Mouse (Mus musculus) liver, embryonic 15.5 days (tissue): ENCODE measurements at regions not wholly inside any gene's neighbourhood (a gene's known extent, or its start where the extent isn't known, plus 50 kb on each side); places are given as distances from the start of the nearest gene placed in this dataset.

ENCODE experiments used
- ATAC-seq: fragments of 200-750 bp; cut with Nextera tagmentation; 2 replicates; pipeline ENCODE4 v1.8.0; 2017; ENCODE audit warnings: moderate number of reproducible peaks, mild to moderate bottlenecking, moderate library complexity; ENCODE audit not compliant: insufficient read depth
- H3K27ac ChIP-seq: fragments of 300-500 bp; sonication (generic); replicated peaks from 2 replicates; pipeline ENCODE4 v1.5.1; 2015; ENCODE audit warnings: mild to moderate bottlenecking, inconsistent platforms
- H3K27me3 ChIP-seq: fragments of 300-500 bp; sonication (generic); 2 replicates; pipeline ENCODE4 v1.6.1; 2015; ENCODE audit warnings: mild to moderate bottlenecking, inconsistent platforms
- H3K36me3 ChIP-seq: fragments of 300-500 bp; sonication (generic); replicated peaks from 2 replicates; pipeline ENCODE4 v1.6.1; 2015; ENCODE audit warnings: moderate library complexity, mild to moderate bottlenecking, inconsistent platforms
- H3K4me1 ChIP-seq: fragments of 300-500 bp; sonication (generic); replicated peaks from 2 replicates; pipeline ENCODE4 v1.6.1; 2015; ENCODE audit warnings: inconsistent platforms
- H3K4me2 ChIP-seq: fragments of 300-500 bp; sonication (generic); 2 replicates; pipeline ENCODE4 v1.6.1; 2015; ENCODE audit warnings: moderate library complexity, mild to moderate bottlenecking, inconsistent platforms
- H3K4me3 ChIP-seq: fragments of 300-500 bp; sonication (generic); replicated peaks from 2 replicates; pipeline ENCODE4 v1.5.1; 2015; ENCODE audit warnings: mild to moderate bottlenecking, inconsistent platforms
- H3K9ac ChIP-seq: fragments of 300-500 bp; sonication (generic); 2 replicates; pipeline ENCODE4 v1.6.1; 2015; ENCODE audit warnings: moderate library complexity, mild to moderate bottlenecking, inconsistent platforms
- H3K9me3 ChIP-seq: fragments of 300-500 bp; sonication (generic); replicated peaks from 2 replicates; pipeline ENCODE4 v1.6.1; 2016; ENCODE audit warnings: inconsistent platforms
- WGBS: fragments of 180-500 bp; shearing (Covaris S2); methylation state at CpG from one replicate; pipeline ENCODE4 v1.1.7; 2015; ENCODE audit warnings: mixed read lengths; ENCODE audit not compliant: insufficient replicate concordance; 5-methylcytosine and 5-hydroxymethylcytosine counted together

- no peak overlapping the region for H3K9ac ChIP-seq
- H3K36me3 ChIP-seq: no peaks in the 10 kb centered on the region
- no peak overlapping the region for H3K4me2 ChIP-seq
- H3K4me3 ChIP-seq: no peak overlapping the region
- no peak overlapping the region for H3K27ac ChIP-seq
- 39% methylated on average over 9 of the region's 9 CpGs for WGBS
- no peak for ATAC-seq
- H3K4me1 ChIP-seq: no peaks in the 10 kb centered on the region
- H3K9me3 ChIP-seq: no peaks in the 10 kb centered on the region
- H3K27me3 ChIP-seq: no peaks in the 10 kb centered on the region
These were observed 238.4 kb downstream of the Cxcl12 start for GRCm38 (mm10) chr6:117406757-117407156.

GRCm38 (mm10) chr6:117407206-117407858, 239.0 kb downstream of the Cxcl12 start:
- WGBS: 57% methylated on average over 15 of the region's 15 CpGs
- Histone ChIP-seq H3K4me3 (no peak overlapping the region), H3K9ac (no peak overlapping the region), H3K4me1 (no peaks in the 10 kb centered on the region), H3K27ac (no peak overlapping the region), H3K4me2 (no peak overlapping the region), H3K9me3 (no peaks in the 10 kb centered on the region), H3K36me3 (no peaks in the 10 kb centered on the region), H3K27me3 (no peaks in the 10 kb centered on the region)
- no peak for ATAC-seq

GRCm38 (mm10) chr6:117407953-117408352, 239.6 kb downstream of the Cxcl12 start:
- no peak overlapping the region for H3K27ac ChIP-seq
- no peaks in the 10 kb centered on the region for H3K9me3 ChIP-seq
- no peak overlapping the region for H3K4me2 ChIP-seq
- no peak overlapping the region for H3K4me3 ChIP-seq
- no peaks in the 10 kb centered on the region for H3K4me1 ChIP-seq
- no peak overlapping the region for H3K9ac ChIP-seq
- H3K36me3 ChIP-seq: no peaks in the 10 kb centered on the region
- no peaks in the 10 kb centered on the region for H3K27me3 ChIP-seq
- WGBS: 71% methylated on average over 5 of the region's 5 CpGs
- ATAC-seq: no peak

GRCm38 (mm10) chr6:117408971-117409783, 240.8 kb downstream of the Cxcl12 start:
- 63% methylated on average over 11 of the region's 11 CpGs for WGBS
- no peaks in the 10 kb centered on the region for H3K4me1 ChIP-seq
- no peaks in the 10 kb centered on the region for H3K27me3 ChIP-seq
- H3K4me3 ChIP-seq: no peak overlapping the region
- H3K9ac ChIP-seq: no peak overlapping the region
- no peaks in the 10 kb centered on the region for H3K36me3 ChIP-seq
- H3K27ac ChIP-seq: no peak overlapping the region
- no peak overlapping the region for H3K4me2 ChIP-seq
- ATAC-seq: no peak
- no peaks in the 10 kb centered on the region for H3K9me3 ChIP-seq

GRCm38 (mm10) chr6:117414926-117415325, 246.6 kb downstream of the Cxcl12 start:
- WGBS: 41% methylated on average over 5 of the region's 5 CpGs
- Histone ChIP-seq H3K4me1 (no peaks in the 10 kb centered on the region), H3K9ac (no peak overlapping the region), H3K27ac (no peak overlapping the region), H3K36me3 (no peaks in the 10 kb centered on the region), H3K4me2 (no peak overlapping the region), H3K27me3 (no peaks in the 10 kb centered on the region), H3K9me3 (no peaks in the 10 kb centered on the region), H3K4me3 (no peak overlapping the region)
- ATAC-seq: no peak

GRCm38 (mm10) chr6:117415901-117416300, 247.6 kb downstream of the Cxcl12 start:
- Histone ChIP-seq H3K27ac (no peak overlapping the region), H3K9ac (no peak overlapping the region), H3K4me3 (no peak overlapping the region), H3K4me1 (no peaks in the 10 kb centered on the region), H3K36me3 (no peaks in the 10 kb centered on the region), H3K9me3 (no peaks in the 10 kb centered on the region), H3K27me3 (no peaks in the 10 kb centered on the region), H3K4me2 (no peak overlapping the region)
- no peak for ATAC-seq
- 64% methylated on average over 6 of the region's 6 CpGs for WGBS

- Histone ChIP-seq H3K27me3 (no peaks in the 10 kb centered on the region), H3K4me2 (no peak overlapping the region), H3K4me3 (no peak overlapping the region), H3K9me3 (no peaks in the 10 kb centered on the region), H3K36me3 (no peaks in the 10 kb centered on the region), H3K27ac (no peak overlapping the region), H3K4me1 (no peaks in the 10 kb centered on the region), H3K9ac (no peak overlapping the region)
- 51% methylated on average over 5 of the region's 5 CpGs for WGBS
- ATAC-seq: no peak
These were observed 248.1 kb downstream of the Cxcl12 start for GRCm38 (mm10) chr6:117416461-117416860.

GRCm38 (mm10) chr6:117422846-117423573, 254.7 kb downstream of the Cxcl12 start:
- Histone ChIP-seq H3K4me1 (0 out of 2 replicates have a peak, but pooled peaks cover 3% of the 10 kb centered on the region), H3K36me3 (no peaks in the 10 kb centered on the region), H3K4me3 (no peak overlapping the region), H3K27ac (no peak overlapping the region), H3K27me3 (no peaks in the 10 kb centered on the region), H3K9ac (no peak overlapping the region), H3K9me3 (no peaks in the 10 kb centered on the region), H3K4me2 (no peak overlapping the region)
- no peak for ATAC-seq
- WGBS: 50% methylated on average over 10 of the region's 10 CpGs

GRCm38 (mm10) chr6:117426363-117426762, 258.0 kb downstream of the Cxcl12 start:
- Histone ChIP-seq H3K4me1 (0 out of 2 replicates have a peak, but pooled peaks cover 3% of the 10 kb centered on the region), H3K27ac (no peak overlapping the region), H3K4me3 (no peak overlapping the region), H3K9me3 (no peaks in the 10 kb centered on the region), H3K9ac (no peak overlapping the region), H3K27me3 (no peaks in the 10 kb centered on the region), H3K36me3 (no peaks in the 10 kb centered on the region), H3K4me2 (no peak overlapping the region)
- 62% methylated on average over 5 of the region's 5 CpGs for WGBS
- no peak for ATAC-seq

GRCm38 (mm10) chr6:117427351-117428142, 259.2 kb downstream of the Cxcl12 start:
- Histone ChIP-seq H3K36me3 (no peaks in the 10 kb centered on the region), H3K27me3 (no peaks in the 10 kb centered on the region), H3K9me3 (no peaks in the 10 kb centered on the region), H3K9ac (no peak overlapping the region), H3K4me1 (0 out of 2 replicates have a peak, but pooled peaks cover 3% of the 10 kb centered on the region), H3K4me2 (no peak overlapping the region), H3K27ac (no peak overlapping the region), H3K4me3 (no peak overlapping the region)
- 25% methylated on average over 12 of the region's 12 CpGs for WGBS
- no peak for ATAC-seq
